Mouse (Mus musculus) spleen, adult 2 months (tissue): ENCODE results near the gene Atg10. TPM values are rescaled to one million over a fixed set of nuclear protein-coding genes. Genes with fewer than 3 reads are reported as not detected.

ENCODE experiments used
- DNase-seq, 2 experiments: peaks; one replicate each; pipeline versions ENCODE4 v3.0.0 to v3.0.0-alpha.2; 2012 to 2021; ENCODE audit warnings: low spot score in 2 of 2, low read depth in 1 of 2
- H3K27ac ChIP-seq: fragments of 200-500 bp; 2 replicates; pipeline ENCODE4 v1.5.1; 2012; ENCODE audit warnings: low read length, inconsistent platforms; ENCODE audit not compliant: insufficient read depth
- H3K27me3 ChIP-seq: fragments of 200-500 bp; 2 replicates; pipeline ENCODE4 v1.6.1; 2012; ENCODE audit warnings: mild to moderate bottlenecking, moderate library complexity, low read length, inconsistent platforms; ENCODE audit not compliant: control insufficient read depth, insufficient read depth
- H3K36me3 ChIP-seq: fragments of 200-500 bp; 2 replicates; pipeline ENCODE4 v1.6.1; 2012; ENCODE audit warnings: mild to moderate bottlenecking, low read length, inconsistent platforms; ENCODE audit not compliant: control insufficient read depth, insufficient read depth
- H3K4me1 ChIP-seq: fragments of 200-500 bp; 2 replicates; pipeline ENCODE4 v1.6.1; 2011; ENCODE audit warnings: inconsistent platforms; ENCODE audit not compliant: control insufficient read depth, insufficient read depth, insufficient read length
- H3K4me3 ChIP-seq: fragments of 200-500 bp; 2 replicates; pipeline ENCODE4 v1.5.1; 2011; ENCODE audit warnings: mild to moderate bottlenecking, inconsistent platforms; ENCODE audit not compliant: insufficient read depth, insufficient read length; ENCODE audit errors: extremely low read depth
- CTCF ChIP-seq: fragments of 200-500 bp; IDR thresholded peaks from 2 replicates; pipeline ENCODE4 v1.5.1; 2011; ENCODE audit warnings: mild to moderate bottlenecking, inconsistent platforms; ENCODE audit not compliant: insufficient read depth, insufficient read length, insufficient replicate concordance; ENCODE audit errors: extremely low read depth
- POLR2A ChIP-seq: fragments of 200-500 bp; IDR thresholded peaks from 2 replicates; pipeline ENCODE4 v1.6.1; 2011; ENCODE audit warnings: low read depth, low read length, inconsistent platforms
- WGBS: fragments of 180-500 bp; shearing (Covaris S2); methylation state at CpG from one replicate; pipeline ENCODE4 v1.1.7; 2018; 5-methylcytosine and 5-hydroxymethylcytosine counted together
- polyA plus RNA-seq: library from polyadenylated mRNA; depleted of rRNA; stranded (reverse); fragments of >200 nt; gene quantifications from 2 replicates; pipeline ENCODE4 v1.2.3, GENCODE M21; 2012

The Atg10 gene
- polyA plus RNA-seq, 1 experiment = 0.95 TPM

- no peak for DNase-seq
- Histone ChIP-seq H3K4me1 (no peaks in the 10 kb centered on the region), H3K4me3 (no peak overlapping the region), H3K27ac (no peak overlapping the region), H3K27me3 (no peaks in the 10 kb centered on the region), H3K36me3 (no peaks in the 10 kb centered on the region)
- no peak for TF ChIP-seq POLR2A
- no peak for TF ChIP-seq CTCF
- WGBS = 93% methylated on average over 6 of the region's 6 CpGs
These were observed 186.4 kb downstream of the Atg10 start for GRCm38 (mm10) chr13:91037405-91037804.

- WGBS = 96% methylated on average over 2 of the region's 2 CpGs
- H3K27me3 ChIP-seq = no peaks in the 10 kb centered on the region
- no peaks in the 10 kb centered on the region for H3K4me1 ChIP-seq
- H3K36me3 ChIP-seq = no peaks in the 10 kb centered on the region
- no peak overlapping the region for H3K27ac ChIP-seq
- TF ChIP-seq POLR2A (no peak), CTCF (no peak)
- H3K4me3 ChIP-seq = no peak overlapping the region
- no peak for DNase-seq
These were observed 191.9 kb downstream of the Atg10 start for GRCm38 (mm10) chr13:91031836-91032235.

GRCm38 (mm10) chr13:91023447-91023846, 200.3 kb downstream of the Atg10 start:
- DNase-seq = no peak
- no peaks in the 10 kb centered on the region for H3K4me1 ChIP-seq
- H3K27ac ChIP-seq = no peak overlapping the region
- no peaks in the 10 kb centered on the region for H3K27me3 ChIP-seq
- peaks cover 1% of the 10 kb centered on the region; the same call in 1 of the 2 replicates for H3K36me3 ChIP-seq
- TF ChIP-seq POLR2A (no peak), CTCF (no peak)
- H3K4me3 ChIP-seq = no peak overlapping the region
- WGBS = 94% methylated on average over 9 of the region's 9 CpGs

GRCm38 (mm10) chr13:91011851-91012250, 211.9 kb downstream of the Atg10 start:
- Histone ChIP-seq H3K36me3 (no peaks in the 10 kb centered on the region), H3K4me1 (no peaks in the 10 kb centered on the region; the same call in 1 of the 2 replicates), H3K27me3 (no peaks in the 10 kb centered on the region), H3K4me3 (no peak overlapping the region), H3K27ac (no peak overlapping the region)
- no peak for DNase-seq
- WGBS = 84% methylated on average over 3 of the region's 3 CpGs
- TF ChIP-seq POLR2A (no peak), CTCF (no peak)

GRCm38 (mm10) chr13:90995034-90995629, 228.6 kb downstream of the Atg10 start:
- TF ChIP-seq POLR2A (no peak), CTCF (no peak)
- Histone ChIP-seq H3K4me1 (no peaks in the 10 kb centered on the region), H3K27ac (no peak overlapping the region), H3K36me3 (no peaks in the 10 kb centered on the region), H3K4me3 (no peak overlapping the region), H3K27me3 (no peaks in the 10 kb centered on the region)
- 90% methylated on average over 2 of the region's 2 CpGs for WGBS
- DNase-seq = no peak

- DNase-seq = no peak
- no peaks in the 10 kb centered on the region for H3K27me3 ChIP-seq
- H3K27ac ChIP-seq = no peak overlapping the region
- WGBS = 93% methylated on average over 13 of the region's 13 CpGs
- no peaks in the 10 kb centered on the region for H3K4me1 ChIP-seq
- H3K36me3 ChIP-seq = no peaks in the 10 kb centered on the region
- no peak for TF ChIP-seq POLR2A
- TF ChIP-seq CTCF = no peak
- no peak overlapping the region for H3K4me3 ChIP-seq
These were observed 230.2 kb downstream of the Atg10 start for GRCm38 (mm10) chr13:90993602-90994001.

- no peaks in the 10 kb centered on the region for H3K27me3 ChIP-seq
- TF ChIP-seq CTCF = no peak
- no peak for TF ChIP-seq POLR2A
These were observed 230.8 kb downstream of the Atg10 start for GRCm38 (mm10) chr13:90992948-90993347.

More at GRCm38 (mm10) chr13:90992948-90993347, 230.8 kb downstream of the Atg10 start:
- H3K4me3 ChIP-seq = no peak overlapping the region
- no peaks in the 10 kb centered on the region for H3K36me3 ChIP-seq
- no peak overlapping the region for H3K27ac ChIP-seq
- no peaks in the 10 kb centered on the region for H3K4me1 ChIP-seq
- DNase-seq = no peak
- 91% methylated on average over 5 of the region's 5 CpGs for WGBS
